Mouse (Mus musculus): ENCODE data around the gene Pde7b. TPM values are rescaled to one million over a fixed set of nuclear protein-coding genes. Genes with fewer than 3 reads are reported as not detected.

The Pde7b gene
- polyA plus RNA-seq, 1 experiment from 2014 or later, result 2.3 TPM

- H3K4me1 ChIP-seq (ENCODE audit: control insufficient read depth, insufficient read depth, low read length), result no peaks in the 10 kb centered on the region
- H3K27me3 ChIP-seq (ENCODE audit: control insufficient read depth, insufficient read depth, low read depth, low read length), result no peaks in the 10 kb centered on the region
- WGBS, result 86% methylated on average over 6 of the region's 6 CpGs
- no peak for ATAC-seq
- H3K27ac ChIP-seq (ENCODE audit: low read length), result no peak overlapping the region
- H3K9me3 ChIP-seq (replicated peaks; ENCODE audit: control insufficient read depth, low read length, poor library complexity, severe bottlenecking), result no peaks in the 10 kb centered on the region
- no peak overlapping the region for H3K4me2 ChIP-seq (ENCODE audit: low read length)
- H3K36me3 ChIP-seq (ENCODE audit: control insufficient read depth, insufficient read depth, low read length), result no peaks in the 10 kb centered on the region
- H3K9ac ChIP-seq (ENCODE audit: low read depth, low read length), result no peak overlapping the region
- no peak overlapping the region for H3K4me3 ChIP-seq (ENCODE audit: low read depth, low read length)
Observed at GRCm38 (mm10) chr10:20654590-20654989, 70.3 kb downstream of the Pde7b start.

- no peak for ATAC-seq
- Histone ChIP-seq H3K4me1 (ENCODE audit: control insufficient read depth, insufficient read depth, low read length) (no peaks in the 10 kb centered on the region), H3K27me3 (ENCODE audit: control insufficient read depth, insufficient read depth, low read depth, low read length) (no peaks in the 10 kb centered on the region), H3K27ac (ENCODE audit: low read length) (no peak overlapping the region), H3K9ac (ENCODE audit: low read depth, low read length) (no peak overlapping the region), H3K4me2 (ENCODE audit: low read length) (no peak overlapping the region), H3K36me3 (ENCODE audit: control insufficient read depth, insufficient read depth, low read length) (no peaks in the 10 kb centered on the region), H3K9me3 (replicated peaks; ENCODE audit: control insufficient read depth, low read length, poor library complexity, severe bottlenecking) (no peaks in the 10 kb centered on the region), H3K4me3 (ENCODE audit: low read depth, low read length) (no peak overlapping the region)
- 89% methylated on average over 6 of the region's 6 CpGs for WGBS
Observed at GRCm38 (mm10) chr10:20654187-20654586, 70.7 kb downstream of the Pde7b start.

- no peaks in the 10 kb centered on the region for H3K27me3 ChIP-seq (ENCODE audit: control insufficient read depth, insufficient read depth, low read depth, low read length)
- no peaks in the 10 kb centered on the region for H3K9me3 ChIP-seq (replicated peaks; ENCODE audit: control insufficient read depth, low read length, poor library complexity, severe bottlenecking)
- no peak overlapping the region for H3K4me3 ChIP-seq (ENCODE audit: low read depth, low read length)
- no peak for ATAC-seq
- no peak overlapping the region for H3K4me2 ChIP-seq (ENCODE audit: low read length)
- H3K36me3 ChIP-seq (ENCODE audit: control insufficient read depth, insufficient read depth, low read length), result no peaks in the 10 kb centered on the region
- H3K4me1 ChIP-seq (ENCODE audit: control insufficient read depth, insufficient read depth, low read length), result no peaks in the 10 kb centered on the region
- WGBS, result 91% methylated on average over 3 of the region's 3 CpGs
- H3K27ac ChIP-seq (ENCODE audit: low read length), result no peak overlapping the region
- no peak overlapping the region for H3K9ac ChIP-seq (ENCODE audit: low read depth, low read length)
Observed at GRCm38 (mm10) chr10:20653299-20653698, 71.6 kb downstream of the Pde7b start.

- no peaks in the 10 kb centered on the region for H3K27me3 ChIP-seq (ENCODE audit: control insufficient read depth, insufficient read depth, low read depth, low read length)
- no peak overlapping the region for H3K4me2 ChIP-seq (ENCODE audit: low read length)
- WGBS, result 70% methylated on average over 8 of the region's 8 CpGs
Observed at GRCm38 (mm10) chr10:20636381-20636780, 88.5 kb downstream of the Pde7b start.

GRCm38 (mm10) chr10:20633085-20633415 is 91.8 kb downstream of the Pde7b start:
- no peak for ATAC-seq
- 88% methylated on average over 1 of the region's 1 CpGs for WGBS

More at GRCm38 (mm10) chr10:20636381-20636780, 88.5 kb downstream of the Pde7b start:
- H3K36me3 ChIP-seq (ENCODE audit: control insufficient read depth, insufficient read depth, low read length), result no peaks in the 10 kb centered on the region
- no peak overlapping the region for H3K9ac ChIP-seq (ENCODE audit: low read depth, low read length)
- no peak overlapping the region for H3K4me3 ChIP-seq (ENCODE audit: low read depth, low read length)
- ATAC-seq, result no peak
- H3K27ac ChIP-seq (ENCODE audit: low read length), result no peak overlapping the region
- no peaks in the 10 kb centered on the region for H3K9me3 ChIP-seq (replicated peaks; ENCODE audit: control insufficient read depth, low read length, poor library complexity, severe bottlenecking)
- H3K4me1 ChIP-seq (ENCODE audit: control insufficient read depth, insufficient read depth, low read length), result no peaks in the 10 kb centered on the region

GRCm38 (mm10) chr10:20632256-20633084 is 92.4 kb downstream of the Pde7b start:
- Histone ChIP-seq H3K9ac (ENCODE audit: low read depth, low read length) (no peak overlapping the region), H3K27ac (ENCODE audit: low read length) (0 out of 2 replicates have a peak overlapping the region, but pooled peaks have one; percentile 7), H3K4me3 (ENCODE audit: low read depth, low read length) (no peak overlapping the region), H3K27me3 (ENCODE audit: control insufficient read depth, insufficient read depth, low read depth, low read length) (no peaks in the 10 kb centered on the region), H3K4me1 (ENCODE audit: control insufficient read depth, insufficient read depth, low read length) (no peaks in the 10 kb centered on the region), H3K4me2 (ENCODE audit: low read length) (no peak overlapping the region), H3K36me3 (ENCODE audit: control insufficient read depth, insufficient read depth, low read length) (no peaks in the 10 kb centered on the region), H3K9me3 (replicated peaks; ENCODE audit: control insufficient read depth, low read length, poor library complexity, severe bottlenecking) (no peaks in the 10 kb centered on the region)
- WGBS, result 78% methylated on average over 14 of the region's 14 CpGs
- no peak for ATAC-seq

More at GRCm38 (mm10) chr10:20633085-20633415, 91.8 kb downstream of the Pde7b start:
- H3K9me3 ChIP-seq (replicated peaks; ENCODE audit: control insufficient read depth, low read length, poor library complexity, severe bottlenecking), result no peaks in the 10 kb centered on the region
- no peaks in the 10 kb centered on the region for H3K4me1 ChIP-seq (ENCODE audit: control insufficient read depth, insufficient read depth, low read length)
- no peak overlapping the region for H3K9ac ChIP-seq (ENCODE audit: low read depth, low read length)
- no peak overlapping the region for H3K27ac ChIP-seq (ENCODE audit: low read length)
- H3K4me3 ChIP-seq (ENCODE audit: low read depth, low read length), result no peak overlapping the region
- no peaks in the 10 kb centered on the region for H3K36me3 ChIP-seq (ENCODE audit: control insufficient read depth, insufficient read depth, low read length)
- no peaks in the 10 kb centered on the region for H3K27me3 ChIP-seq (ENCODE audit: control insufficient read depth, insufficient read depth, low read depth, low read length)
- H3K4me2 ChIP-seq (ENCODE audit: low read length), result no peak overlapping the region

- no peaks in the 10 kb centered on the region for H3K4me1 ChIP-seq (ENCODE audit: control insufficient read depth, insufficient read depth, low read length)
- ATAC-seq, result no peak
- no peak overlapping the region for H3K4me3 ChIP-seq (ENCODE audit: low read depth, low read length)
- WGBS, result 68% methylated on average over 7 of the region's 7 CpGs
- H3K27ac ChIP-seq (ENCODE audit: low read length), result no peak overlapping the region
- H3K36me3 ChIP-seq (ENCODE audit: control insufficient read depth, insufficient read depth, low read length), result no peaks in the 10 kb centered on the region
- H3K4me2 ChIP-seq (ENCODE audit: low read length), result no peak overlapping the region
- no peaks in the 10 kb centered on the region for H3K27me3 ChIP-seq (ENCODE audit: control insufficient read depth, insufficient read depth, low read depth, low read length)
- H3K9me3 ChIP-seq (replicated peaks; ENCODE audit: control insufficient read depth, low read length, poor library complexity, severe bottlenecking), result no peaks in the 10 kb centered on the region
- H3K9ac ChIP-seq (ENCODE audit: low read depth, low read length), result no peak overlapping the region
Observed at GRCm38 (mm10) chr10:20630122-20630521, 94.8 kb downstream of the Pde7b start.

GRCm38 (mm10) chr10:20625702-20626375 is 99.0 kb downstream of the Pde7b start:
- ATAC-seq, result no peak
- no peaks in the 10 kb centered on the region for H3K36me3 ChIP-seq (ENCODE audit: control insufficient read depth, insufficient read depth, low read length)
- 92% methylated on average over 16 of the region's 16 CpGs for WGBS
- H3K27me3 ChIP-seq (ENCODE audit: control insufficient read depth, insufficient read depth, low read depth, low read length), result no peaks in the 10 kb centered on the region
- no peaks in the 10 kb centered on the region for H3K9me3 ChIP-seq (replicated peaks; ENCODE audit: control insufficient read depth, low read length, poor library complexity, severe bottlenecking)
- no peak overlapping the region for H3K4me2 ChIP-seq (ENCODE audit: low read length)
- no peak overlapping the region for H3K9ac ChIP-seq (ENCODE audit: low read depth, low read length)
- H3K27ac ChIP-seq (ENCODE audit: low read length), result no peak overlapping the region
- H3K4me1 ChIP-seq (ENCODE audit: control insufficient read depth, insufficient read depth, low read length), result no peaks in the 10 kb centered on the region
- no peak overlapping the region for H3K4me3 ChIP-seq (ENCODE audit: low read depth, low read length)

Data from midbrain, embryonic 16.5 days (tissue).